Mouse (Mus musculus) hindbrain, embryonic 11.5 days (tissue): ENCODE measurements around the gene Amdhd1. TPM values are rescaled to one million over a fixed set of nuclear protein-coding genes. Genes with fewer than 3 reads are reported as not detected.
"Not testable (repeated sequence)": the region's sequence is repeated elsewhere in the genome, so short reads cannot be mapped to it uniquely, and the experiment has no call there.

Experiments used
- ATAC-seq: fragments of 200-750 bp; cut with Nextera tagmentation; 2 replicates; pipeline ENCODE4 v1.8.0; 2017; ENCODE audit warnings: mild to moderate bottlenecking, moderate TSS enrichment, moderate library complexity; ENCODE audit not compliant: low FRiP score
- DNase-seq: peaks from one replicate; pipeline ENCODE4 v3.0.0-alpha.2; 2015; ENCODE audit warnings: low spot score
- H3K27ac ChIP-seq: fragments of 300-500 bp; sonication (generic); 2 replicates; pipeline ENCODE4 v1.5.1; 2014; ENCODE audit warnings: mild to moderate bottlenecking, low read depth, low read length
- H3K27me3 ChIP-seq: fragments of 300-500 bp; sonication (generic); 2 replicates; pipeline ENCODE4 v1.6.1; 2014; ENCODE audit warnings: mild to moderate bottlenecking, low read length, moderate library complexity, mixed read lengths; ENCODE audit not compliant: control insufficient read depth, insufficient read depth
- H3K36me3 ChIP-seq: fragments of 300-500 bp; sonication (generic); 2 replicates; pipeline ENCODE4 v1.6.1; 2014; ENCODE audit warnings: mild to moderate bottlenecking, low read length, moderate library complexity, mixed read lengths; ENCODE audit not compliant: control insufficient read depth, insufficient read depth
- H3K4me1 ChIP-seq: fragments of 300-500 bp; sonication (generic); replicated peaks from 2 replicates; pipeline ENCODE4 v1.6.1; 2014; ENCODE audit warnings: low read length, mixed read lengths; ENCODE audit not compliant: control insufficient read depth, insufficient read depth
- H3K4me2 ChIP-seq: fragments of 300-500 bp; sonication (generic); replicated peaks from 2 replicates; pipeline ENCODE4 v1.6.1; 2014; ENCODE audit warnings: mild to moderate bottlenecking, low read depth, low read length
- H3K4me3 ChIP-seq: fragments of 300-500 bp; sonication (generic); 2 replicates; pipeline ENCODE4 v1.5.1; 2014; ENCODE audit warnings: low read depth, low read length
- H3K9ac ChIP-seq: fragments of 300-500 bp; sonication (generic); 2 replicates; pipeline ENCODE4 v1.6.1; 2014; ENCODE audit warnings: low read depth, low read length
- H3K9me3 ChIP-seq: fragments of 300-500 bp; sonication (generic); 2 replicates; pipeline ENCODE4 v1.6.1; 2016; ENCODE audit warnings: low read length; ENCODE audit not compliant: control insufficient read depth
- WGBS: fragments of 180-500 bp; shearing (Covaris S2); extraction: QIAGEN DNeasy Blood & Tissue Kit; methylation state at CpG from one replicate; pipeline ENCODE4 v1.1.7; 2014; 5-methylcytosine and 5-hydroxymethylcytosine counted together
- polyA plus RNA-seq: library from polyadenylated mRNA; unstranded; fragments of >200 nt; fragmentation: Nextera tagmentation; extraction: Ambion mirVana; gene quantifications from 2 replicates; pipeline ENCODE4 v1.2.1, GENCODE M21; 2014

The Amdhd1 gene
- polyA plus RNA-seq, 1 experiment from 2014 or later: not detected

DNA sequence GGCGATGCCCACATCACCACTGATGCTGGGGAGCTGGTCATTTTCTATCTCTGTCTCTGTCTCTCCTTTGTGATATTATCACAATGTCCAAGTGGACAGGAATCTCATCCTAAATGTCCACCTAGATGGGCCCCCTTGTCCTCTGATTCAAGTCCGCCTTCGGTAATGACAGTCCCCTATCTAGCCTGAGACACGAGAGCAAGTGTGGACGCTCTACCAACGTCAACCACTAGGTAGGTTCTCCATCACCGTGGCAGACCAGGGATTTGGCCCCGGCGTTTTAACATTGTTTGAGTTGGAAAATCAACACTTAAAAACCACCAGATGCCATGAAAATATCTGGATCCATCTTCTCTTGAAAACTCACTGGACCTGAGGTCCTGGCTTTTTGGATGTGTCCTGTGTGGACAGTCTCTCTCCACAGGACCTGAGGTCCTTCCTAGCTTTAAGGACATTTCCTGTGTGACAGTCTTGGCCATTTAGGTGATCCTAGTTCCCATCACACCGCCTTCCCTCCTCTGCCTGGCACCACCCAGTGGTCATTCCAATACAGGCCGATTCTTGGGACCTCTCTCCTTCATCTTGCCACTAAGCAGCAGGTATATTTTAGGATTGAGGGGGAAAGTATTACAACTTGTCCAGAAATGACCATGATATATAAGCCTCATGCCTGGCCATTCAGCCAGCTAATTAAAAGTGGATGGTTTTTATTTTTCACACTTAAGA is 28.2 kb upstream of the Amdhd1 start:
- 91% methylated on average over 11 of the region's 11 CpGs for WGBS
- no peak for DNase-seq
- H3K4me3 ChIP-seq: no peak overlapping the region
- H3K9me3 ChIP-seq: no peaks in the 10 kb centered on the region
- no peak for ATAC-seq
- H3K9ac ChIP-seq: no peak overlapping the region
- H3K4me2 ChIP-seq: no peak overlapping the region
- no peaks in the 10 kb centered on the region for H3K4me1 ChIP-seq
- no peaks in the 10 kb centered on the region for H3K27me3 ChIP-seq
- no peak overlapping the region for H3K27ac ChIP-seq
- no peaks in the 10 kb centered on the region for H3K36me3 ChIP-seq

- DNase-seq (no peak), ATAC-seq (no peak)
- Histone ChIP-seq H3K27me3 (no peaks in the 10 kb centered on the region), H3K4me2 (no peak overlapping the region), H3K27ac (no peak overlapping the region), H3K9me3 (no peaks in the 10 kb centered on the region), H3K4me1 (no peaks in the 10 kb centered on the region), H3K9ac (no peak overlapping the region), H3K4me3 (no peak overlapping the region), H3K36me3 (no peaks in the 10 kb centered on the region)
- WGBS: 87% methylated on average over 10 of the region's 10 CpGs
These were observed 27.2 kb upstream of the Amdhd1 start for GRCm38 (mm10) chr10:93567066-93567465.

DNA sequence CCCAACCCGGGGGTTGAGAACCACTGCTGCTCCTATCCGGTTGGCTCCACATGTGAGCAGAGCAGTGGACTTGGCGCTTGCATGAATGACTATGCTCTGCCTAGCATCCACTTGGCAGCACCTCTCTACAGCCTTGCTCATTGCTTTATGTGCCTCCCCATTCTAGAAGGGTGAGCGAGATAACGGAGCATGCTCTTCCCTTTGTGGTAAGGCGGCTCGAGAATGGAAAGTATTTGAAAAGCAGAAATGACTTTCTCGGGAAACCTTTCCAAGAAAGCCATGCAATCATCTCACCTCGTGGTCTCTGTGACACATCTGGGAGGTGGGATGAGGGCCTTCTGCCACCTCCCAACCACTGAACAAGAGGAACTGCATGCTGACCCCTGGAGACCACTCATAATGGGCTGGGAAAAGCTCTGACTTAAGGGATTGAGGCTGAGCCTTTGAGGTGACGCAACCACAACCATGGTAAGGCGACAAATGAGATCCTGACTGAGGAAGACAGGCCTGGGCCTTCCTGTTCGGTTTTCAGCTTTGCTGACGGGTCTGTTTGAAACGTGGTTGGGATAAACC is 24.8 kb upstream of the Amdhd1 start:
- Histone ChIP-seq H3K36me3 (no peaks in the 10 kb centered on the region), H3K27me3 (no peaks in the 10 kb centered on the region), H3K27ac (no peak overlapping the region), H3K4me3 (no peak overlapping the region), H3K4me2 (no peak overlapping the region), H3K9me3 (no peaks in the 10 kb centered on the region), H3K4me1 (no peaks in the 10 kb centered on the region), H3K9ac (no peak overlapping the region)
- DNase-seq: no peak
- 91% methylated on average over 14 of the region's 14 CpGs for WGBS
- ATAC-seq: no peak

DNA sequence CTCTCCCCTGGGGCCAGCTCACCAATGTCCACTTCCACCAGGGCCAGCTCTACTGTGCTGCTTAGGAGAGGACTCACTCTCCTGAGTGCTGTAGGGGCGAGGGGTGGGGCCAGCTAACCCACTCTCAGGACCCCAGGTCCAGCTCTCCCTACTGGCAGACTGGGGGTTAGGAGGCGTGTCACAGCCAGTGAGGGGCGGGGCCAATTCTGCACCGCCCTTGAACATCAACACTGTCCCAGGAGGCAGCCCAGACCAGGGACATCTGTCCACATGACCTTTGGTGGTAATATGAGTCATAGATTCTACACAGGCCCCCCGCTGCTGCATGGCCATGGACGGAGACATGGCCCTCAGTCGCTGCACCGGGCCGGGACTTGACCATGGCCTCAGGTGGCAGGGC is 20.0 kb upstream of the Amdhd1 start:
- H3K9ac ChIP-seq: no peak overlapping the region
- H3K27me3 ChIP-seq: no peaks in the 10 kb centered on the region
- H3K4me1 ChIP-seq: no peaks in the 10 kb centered on the region
- DNase-seq (no peak), ATAC-seq (no peak; the same call in 1 of the 2 replicates)
- H3K4me3 ChIP-seq: no peak overlapping the region
- H3K27ac ChIP-seq: no peak overlapping the region
- WGBS: 45% methylated on average over 9 of the region's 9 CpGs
- H3K4me2 ChIP-seq: no peak overlapping the region
- no peaks in the 10 kb centered on the region for H3K36me3 ChIP-seq
- H3K9me3 ChIP-seq: no peaks in the 10 kb centered on the region

- not testable (repeated sequence) for ATAC-seq, H3K9me3 ChIP-seq, H3K27ac ChIP-seq, H3K9ac ChIP-seq, H3K4me3 ChIP-seq, H3K4me1 ChIP-seq, H3K36me3 ChIP-seq, H3K27me3 ChIP-seq, DNase-seq, H3K4me2 ChIP-seq
- 75% methylated on average over 2 of the region's 2 CpGs for WGBS
These were observed 18.1 kb upstream of the Amdhd1 start for GRCm38 (mm10) chr10:93557971-93558370.

- DNase-seq (no peak), ATAC-seq (no peak)
- WGBS: 89% methylated on average over 8 of the region's 8 CpGs
- Histone ChIP-seq H3K27me3 (no peaks in the 10 kb centered on the region), H3K4me3 (no peak overlapping the region), H3K9me3 (no peaks in the 10 kb centered on the region), H3K4me1 (no peaks in the 10 kb centered on the region), H3K27ac (no peak overlapping the region), H3K9ac (no peak overlapping the region), H3K4me2 (no peak overlapping the region), H3K36me3 (no peaks in the 10 kb centered on the region)
These were observed 12.8 kb upstream of the Amdhd1 start for GRCm38 (mm10) chr10:93552596-93552995.

DNA sequence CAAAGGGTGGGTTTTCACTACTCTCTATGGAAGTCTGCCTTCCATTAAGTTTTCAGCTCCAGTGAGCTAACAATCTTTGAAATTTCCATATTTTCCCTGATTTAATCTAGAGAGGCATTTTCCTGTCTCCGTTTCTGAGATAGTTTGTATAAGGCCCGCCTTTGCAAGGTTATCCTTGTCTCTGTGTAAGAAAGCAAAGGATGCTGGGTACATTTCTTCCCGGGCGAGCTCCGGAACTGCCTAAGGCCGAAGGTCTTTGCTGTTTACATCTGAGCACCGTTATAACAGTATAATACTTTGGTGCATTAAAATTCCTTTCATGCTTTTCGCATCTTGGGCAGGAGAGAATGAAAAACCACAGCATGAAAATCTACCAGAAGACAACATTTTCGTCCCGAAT is 10.0 kb upstream of the Amdhd1 start:
- Histone ChIP-seq H3K4me1 (no peaks in the 10 kb centered on the region), H3K4me3 (no peak overlapping the region), H3K27me3 (no peaks in the 10 kb centered on the region), H3K9me3 (no peaks in the 10 kb centered on the region), H3K4me2 (no peak overlapping the region), H3K27ac (no peak overlapping the region), H3K9ac (no peak overlapping the region), H3K36me3 (no peaks in the 10 kb centered on the region)
- 89% methylated on average over 10 of the region's 10 CpGs for whole genome bisulfite sequencing
- ATAC-seq (no peak), DNase-seq (no peak)

GRCm38 (mm10) chr10:93548991-93549390 is 9.2 kb upstream of the Amdhd1 start:
- Histone ChIP-seq H3K9ac (no peak overlapping the region), H3K36me3 (no peaks in the 10 kb centered on the region), H3K9me3 (no peaks in the 10 kb centered on the region), H3K4me2 (no peak overlapping the region), H3K4me1 (no peaks in the 10 kb centered on the region), H3K27ac (no peak overlapping the region), H3K27me3 (no peaks in the 10 kb centered on the region), H3K4me3 (no peak overlapping the region)
- 13% methylated on average over 7 of the region's 7 CpGs for WGBS
- ATAC-seq (0 out of 2 replicates have a peak, but pooled peaks have one; percentile 38), DNase-seq (peak; percentile 90)

- DNase-seq (no peak), ATAC-seq (no peak)
- no peaks in the 10 kb centered on the region for H3K9me3 ChIP-seq
- H3K36me3 ChIP-seq: no peaks in the 10 kb centered on the region
- H3K9ac ChIP-seq: no peak overlapping the region
- no peaks in the 10 kb centered on the region for H3K4me1 ChIP-seq
- H3K4me3 ChIP-seq: no peak overlapping the region
- H3K27me3 ChIP-seq: no peaks in the 10 kb centered on the region
- WGBS: 94% methylated on average over 4 of the region's 4 CpGs
- no peak overlapping the region for H3K27ac ChIP-seq
- H3K4me2 ChIP-seq: no peak overlapping the region
These were observed 8.0 kb upstream of the Amdhd1 start for GRCm38 (mm10) chr10:93547741-93548270.
